Mouse (Mus musculus) embryo, embryonic 11.5 days (tissue): Measurements from ENCODE around the gene Slc6a2.

Experiments used
- DNase-seq: peaks from one replicate; pipeline ENCODE4 v3.0.0-alpha.2; 2012; ENCODE audit warnings: low read depth, low spot score

The Slc6a2 gene

GRCm38 (mm10) chr8:92959779-92960178, at the start of gene Slc6a2:
TSS of gene Slc6a2 (plus strand) at chr8:92960079.
- DNase-seq, result no peak

DNA sequence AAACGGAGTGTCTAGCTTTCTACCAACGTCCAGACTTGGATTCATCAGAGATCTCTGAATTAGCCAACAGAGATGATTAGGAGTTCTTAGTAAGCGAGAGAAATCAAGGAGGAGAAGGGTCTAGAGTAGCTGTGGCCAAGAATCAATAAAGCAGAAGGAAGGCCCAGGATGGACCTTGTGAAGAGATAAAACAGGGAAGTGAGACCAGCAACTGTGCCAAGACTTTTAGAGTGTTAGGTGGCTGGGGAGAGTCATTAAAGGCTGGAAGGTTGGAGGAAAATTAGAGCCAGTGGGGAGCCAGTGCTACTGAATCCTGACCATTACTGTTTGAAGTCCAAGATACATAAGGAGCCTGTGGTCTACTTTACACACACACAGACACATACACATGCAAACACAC, 48.4 kb upstream of the Slc6a2 start:
- no peak for DNase-seq

GRCm38 (mm10) chr8:92913396-92913795, 46.5 kb upstream of the Slc6a2 start:
- no peak for DNase-seq

DNA sequence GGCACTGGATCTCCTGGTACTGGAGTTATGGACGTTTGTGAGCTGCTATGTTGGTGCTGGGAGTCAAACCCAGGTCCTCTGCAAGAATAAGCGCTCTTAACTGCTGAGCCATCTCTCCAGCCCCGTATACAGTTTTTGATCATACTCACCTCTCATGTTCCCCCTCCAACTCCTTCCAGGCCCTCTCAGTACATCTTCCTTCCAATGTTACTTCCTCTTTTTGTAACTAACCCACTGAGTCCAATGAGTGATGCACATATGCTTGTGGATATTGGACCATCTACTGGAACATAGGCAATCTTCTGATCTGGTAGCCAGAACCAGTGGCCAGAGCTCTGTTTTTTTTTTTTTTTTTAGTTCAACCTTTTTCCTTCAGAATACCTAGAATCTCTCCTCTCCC, 43.8 kb upstream of the Slc6a2 start:
- no peak for DNase-seq

- no peak for DNase-seq
These were observed 38.1 kb upstream of the Slc6a2 start for GRCm38 (mm10) chr8:92921768-92922167.

GRCm38 (mm10) chr8:92928986-92929385, 30.9 kb upstream of the Slc6a2 start:
- no peak for DNase-seq

GRCm38 (mm10) chr8:92938056-92938455, 21.8 kb upstream of the Slc6a2 start:
- no peak for DNase-seq

DNA sequence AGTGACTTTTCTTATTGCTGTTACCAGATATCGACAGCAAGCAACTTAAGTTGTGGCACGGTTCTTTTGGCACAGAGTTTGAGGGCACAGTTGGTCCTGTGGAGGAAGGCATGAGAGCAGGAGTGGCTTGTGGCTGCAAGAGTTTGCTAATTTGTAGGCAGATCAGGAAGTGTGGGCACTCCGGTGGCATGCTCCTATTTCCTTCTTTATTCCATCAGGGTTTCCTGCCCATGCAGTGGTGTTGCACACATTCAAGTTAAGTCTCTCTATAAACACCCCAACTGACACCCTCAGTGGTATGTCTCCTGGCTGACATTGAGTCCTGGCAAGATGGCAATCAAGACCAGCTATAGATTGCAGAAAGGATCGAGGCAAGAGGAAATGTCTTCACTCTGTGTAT, 10.8 kb upstream of the Slc6a2 start:
- no peak for DNase-seq

DNA sequence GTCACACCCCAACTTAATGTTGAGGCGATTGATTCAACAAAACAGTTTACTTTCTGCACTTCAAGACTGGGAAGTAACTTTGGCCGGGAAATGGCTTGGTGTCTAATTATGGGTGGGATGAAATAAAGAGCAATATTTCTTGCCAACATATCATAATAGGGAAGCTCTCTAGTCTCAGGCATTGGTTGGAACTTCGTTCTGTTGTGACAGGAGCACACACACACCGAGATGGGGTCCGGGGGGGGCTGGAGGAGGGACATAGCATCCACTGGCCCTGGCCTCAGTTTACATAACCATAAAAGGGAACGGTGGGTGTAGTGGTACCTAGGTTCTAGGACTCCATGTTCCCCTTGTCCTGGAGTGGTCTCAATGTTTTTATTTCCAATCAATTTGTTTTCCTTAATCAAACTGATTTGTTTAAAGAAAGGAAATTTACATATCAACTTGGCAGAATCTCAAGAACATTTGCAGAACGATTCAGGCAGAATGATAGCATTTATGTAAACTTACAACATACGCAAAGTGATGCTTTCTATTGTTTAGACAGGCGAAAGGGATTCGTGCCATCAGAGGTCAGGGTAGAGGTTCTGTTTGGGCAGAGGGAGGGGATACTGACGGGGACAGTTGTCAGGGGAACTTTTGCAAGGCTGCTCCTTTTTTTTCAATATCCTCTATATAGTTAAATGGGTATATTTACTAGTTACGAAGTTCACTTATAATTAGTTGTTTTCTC, 9.1 kb upstream of the Slc6a2 start:
- no peak for DNase-seq

DNA sequence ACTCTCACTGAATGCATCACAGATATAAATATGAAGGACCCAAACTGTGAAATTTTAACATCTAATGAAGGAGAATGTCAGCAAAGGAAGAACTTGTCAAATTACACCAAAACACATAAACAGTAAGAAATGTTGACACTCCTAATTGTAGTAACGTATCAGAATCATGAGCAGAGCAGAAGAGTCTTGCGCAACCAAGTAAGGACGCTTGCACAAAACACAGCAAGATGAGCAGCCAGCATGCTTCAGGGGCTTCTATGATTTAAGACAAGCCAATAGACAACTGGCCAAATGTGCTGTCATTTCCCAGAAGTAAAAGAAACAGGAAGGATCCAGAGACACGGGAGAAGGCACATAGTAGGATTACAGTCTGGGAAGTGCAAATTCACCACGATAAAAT, 5.8 kb upstream of the Slc6a2 start:
- no peak for DNase-seq

- DNase-seq, result no peak
These were observed 602 bp downstream of the Slc6a2 start for GRCm38 (mm10) chr8:92960451-92960911.

GRCm38 (mm10) chr8:92961088-92961487, 1.2 kb downstream of the Slc6a2 start:
- no peak for DNase-seq

GRCm38 (mm10) chr8:92964556-92964955, 4.7 kb downstream of the Slc6a2 start:
- DNase-seq, result no peak

DNA sequence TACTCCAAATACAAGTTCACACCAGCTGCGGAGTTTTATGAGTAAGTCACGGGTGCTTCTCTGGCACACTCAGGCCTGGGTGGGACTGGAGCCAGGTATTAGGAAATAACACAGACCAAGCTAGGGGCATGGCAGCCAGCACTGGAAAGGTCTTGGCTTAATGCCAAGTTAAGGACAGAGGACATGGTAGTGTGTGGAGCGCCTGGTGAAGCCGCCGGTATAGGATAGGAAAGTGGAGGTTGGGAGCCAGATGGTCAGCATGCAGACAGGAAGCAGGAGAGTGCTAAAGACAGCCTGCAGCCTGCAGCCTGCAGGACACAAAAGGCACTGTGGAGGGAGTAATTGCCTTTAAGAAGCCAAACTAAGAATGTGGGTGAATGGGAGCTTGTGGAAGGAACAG, 13.1 kb downstream of the Slc6a2 start:
- no peak for DNase-seq

GRCm38 (mm10) chr8:92976656-92977055, 16.8 kb downstream of the Slc6a2 start:
- no peak for DNase-seq

- DNase-seq, result no peak
These were observed 22.6 kb downstream of the Slc6a2 start for GRCm38 (mm10) chr8:92982491-92982890.

GRCm38 (mm10) chr8:92984376-92984775, 24.5 kb downstream of the Slc6a2 start:
- DNase-seq, result no peak

DNA sequence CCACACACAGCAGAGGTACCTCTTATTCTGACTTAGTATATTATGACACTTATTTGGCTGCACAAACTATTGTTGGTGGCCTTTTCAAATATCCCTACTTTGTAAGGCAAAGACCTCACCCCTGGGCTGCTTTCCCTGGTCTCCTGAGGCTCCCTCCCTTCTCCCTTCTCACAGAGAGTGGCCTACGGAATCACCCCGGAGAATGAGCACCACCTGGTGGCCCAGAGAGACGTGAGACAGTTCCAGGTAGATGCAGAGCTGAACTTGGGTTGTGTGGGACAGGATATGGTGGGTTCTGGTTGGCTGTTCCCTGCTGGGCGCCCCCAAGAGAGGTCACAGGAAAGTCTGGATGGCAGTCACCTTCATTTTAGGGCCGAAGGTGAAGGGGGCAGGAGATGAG, 37.0 kb downstream of the Slc6a2 start:
- DNase-seq, result no peak

GRCm38 (mm10) chr8:92998600-92998999, 38.7 kb downstream of the Slc6a2 start:
- peak; percentile 57 for DNase-seq

- peak; percentile 42 for DNase-seq
These were observed 50.4 kb downstream of the Slc6a2 start for GRCm38 (mm10) chr8:93010286-93010685.

DNA sequence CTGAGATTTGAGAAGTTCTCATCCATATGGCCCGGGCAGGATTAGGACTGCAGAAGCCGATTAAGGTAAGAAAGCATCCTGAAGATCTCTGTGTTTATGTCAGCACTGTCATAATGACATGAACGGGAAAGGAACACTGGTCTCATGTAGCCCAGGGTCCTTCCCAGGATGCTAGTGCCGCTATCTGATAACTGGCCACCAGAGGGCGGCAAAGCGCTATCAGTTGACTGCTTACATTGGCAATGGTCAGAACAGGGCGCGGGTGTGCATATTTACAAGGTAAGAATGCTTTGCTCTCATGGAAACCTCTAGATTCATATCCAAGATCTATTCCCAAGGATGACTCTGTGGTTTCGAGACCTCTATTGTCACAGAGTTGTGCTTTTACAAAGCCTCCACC, 51.6 kb downstream of the Slc6a2 start:
- DNase-seq, result peak; percentile 47

GRCm38 (mm10) chr8:93012226-93012625, 52.3 kb downstream of the Slc6a2 start:
- DNase-seq, result no peak

DNA sequence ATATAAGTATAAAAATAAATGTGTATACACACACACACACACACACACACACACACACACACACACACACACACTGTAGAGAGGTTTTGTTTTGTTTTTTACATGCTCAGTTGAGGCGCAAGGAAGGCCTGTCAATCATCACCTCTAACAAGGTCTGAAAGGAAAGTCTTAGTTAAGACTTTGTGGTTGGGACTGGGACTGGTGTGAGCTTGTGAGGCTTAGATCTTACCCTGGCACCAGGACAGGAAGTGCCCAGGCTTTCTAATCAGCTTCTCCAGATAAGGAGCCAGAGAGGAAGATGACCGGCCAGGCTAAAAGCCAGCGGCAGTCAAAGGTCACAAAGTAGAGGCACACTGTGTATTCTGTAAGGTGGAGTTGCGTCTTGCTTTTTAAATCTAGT, 54.4 kb downstream of the Slc6a2 start:
- no peak for DNase-seq

GRCm38 (mm10) chr8:93021738-93022137, 61.9 kb downstream of the Slc6a2 start:
- DNase-seq, result no peak
